Mouse (Mus musculus) cerebellum, adult 2 months (tissue): ENCODE measurements around the gene Exosc7.

Experiments used
- CTCF ChIP-seq: fragments of 200-500 bp; IDR thresholded peaks from 2 replicates; pipeline ENCODE4 v1.5.1; 2011; ENCODE audit warnings: low read depth, mild to moderate bottlenecking, control low read depth, low read length, moderate library complexity, borderline replicate concordance; ENCODE audit not compliant: insufficient read depth
- POLR2A ChIP-seq: fragments of 200-500 bp; IDR thresholded peaks from 2 replicates; pipeline ENCODE4 v1.6.1; 2011; ENCODE audit warnings: low read length, control low read depth, borderline replicate concordance; ENCODE audit not compliant: insufficient read depth

DNA sequence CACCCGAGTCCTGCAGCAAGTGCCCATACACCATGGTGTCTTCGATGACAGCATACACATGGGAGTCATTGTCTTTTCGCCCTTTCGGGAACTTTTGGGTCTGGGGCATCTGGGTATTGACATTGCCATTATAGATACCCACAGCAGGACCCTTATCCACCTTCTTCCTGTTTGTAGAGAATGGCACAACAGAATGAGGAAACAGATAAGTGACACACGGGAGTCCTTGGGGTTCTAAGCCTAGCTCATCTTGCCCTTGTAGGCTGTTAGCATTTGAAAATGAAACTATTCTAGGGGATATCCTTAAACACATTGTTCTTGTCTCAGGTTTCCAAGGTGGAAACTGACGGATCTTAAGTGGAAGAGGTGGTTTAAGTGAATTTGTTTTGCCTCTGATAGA is 60.7 kb downstream of the Exosc7 start:
- TF ChIP-seq CTCF (no peak), POLR2A (no peak)
